Mouse (Mus musculus): ENCODE results near the gene Ppara. TPM values are rescaled to one million over a fixed set of nuclear protein-coding genes. Genes with fewer than 3 reads are reported as not detected.

The Ppara gene
- 2.2 and 3.1 TPM in 2 replicates for polyA plus RNA-seq (2014; fragmentation: Nextera tagmentation; extraction: Ambion mirVana)

- Histone ChIP-seq H3K4me2 (replicated peaks; ENCODE audit: low read depth, low read length) (peak within 1 kb of the TSS; percentile 92), H3K4me3 (ENCODE audit: low read depth, low read length) (peak within 1 kb of the TSS; percentile 79), H3K9ac (replicated peaks; ENCODE audit: low read depth, low read length) (peak within 1 kb of the TSS; percentile 32), H3K27me3 (ENCODE audit: control insufficient read depth, insufficient read depth, low read length) (peaks cover 24% of the 10 kb centered on the region; the same call in 1 of the 2 replicates), H3K36me3 (ENCODE audit: control insufficient read depth, insufficient read depth, low read length) (no peaks in the 10 kb centered on the region), H3K27ac (ENCODE audit: low read length) (no peak within 1 kb of the TSS), H3K9me3 (ENCODE audit: control insufficient read depth, low read depth, low read length) (no peaks in the 10 kb centered on the region), H3K4me1 (ENCODE audit: control insufficient read depth, insufficient read depth, low read length) (0 out of 2 replicates have a peak, but pooled peaks cover 3% of the 10 kb centered on the region)
- peak; percentile 49; the same call in 1 of the 2 replicates for ATAC-seq (ENCODE audit: insufficient number of reproducible peaks, insufficient read depth, low FRiP score, low read depth)
- WGBS: 2% methylated on average over 28 of the region's 28 CpGs
These were observed at the start of gene Ppara for GRCm38 (mm10) chr15:85734571-85735033. Gene Ppara, plus strand, starts transcription at chr15:85734983.

GRCm38 (mm10) chr15:85686641-85687395 is 48.0 kb upstream of the Ppara start:
- Histone ChIP-seq H3K9me3 (ENCODE audit: control insufficient read depth, low read depth, low read length) (no peaks in the 10 kb centered on the region), H3K36me3 (ENCODE audit: control insufficient read depth, insufficient read depth, low read length) (peaks cover 17% of the 10 kb centered on the region; the same call in 1 of the 2 replicates), H3K27ac (ENCODE audit: low read length) (peak overlapping the region; percentile 84), H3K4me1 (ENCODE audit: control insufficient read depth, insufficient read depth, low read length) (peaks cover 25% of the 10 kb centered on the region), H3K9ac (replicated peaks; ENCODE audit: low read depth, low read length) (no peak overlapping the region), H3K4me3 (ENCODE audit: low read depth, low read length) (no peak overlapping the region), H3K4me2 (replicated peaks; ENCODE audit: low read depth, low read length) (no peak overlapping the region), H3K27me3 (ENCODE audit: control insufficient read depth, insufficient read depth, low read length) (no peaks in the 10 kb centered on the region)
- ATAC-seq (ENCODE audit: insufficient number of reproducible peaks, insufficient read depth, low FRiP score, low read depth): peak; percentile 85; the same call in 1 of the 2 replicates
- 60% methylated on average over 10 of the region's 11 CpGs for WGBS

GRCm38 (mm10) chr15:85687630-85688410 is 47.0 kb upstream of the Ppara start:
- Histone ChIP-seq H3K9me3 (ENCODE audit: control insufficient read depth, low read depth, low read length) (no peaks in the 10 kb centered on the region), H3K36me3 (ENCODE audit: control insufficient read depth, insufficient read depth, low read length) (peaks cover 17% of the 10 kb centered on the region; the same call in 1 of the 2 replicates), H3K4me2 (replicated peaks; ENCODE audit: low read depth, low read length) (no peak overlapping the region), H3K4me3 (ENCODE audit: low read depth, low read length) (no peak overlapping the region), H3K4me1 (ENCODE audit: control insufficient read depth, insufficient read depth, low read length) (peaks cover 25% of the 10 kb centered on the region), H3K9ac (replicated peaks; ENCODE audit: low read depth, low read length) (no peak overlapping the region), H3K27ac (ENCODE audit: low read length) (peak overlapping the region; percentile 84), H3K27me3 (ENCODE audit: control insufficient read depth, insufficient read depth, low read length) (no peaks in the 10 kb centered on the region)
- ATAC-seq (ENCODE audit: insufficient number of reproducible peaks, insufficient read depth, low FRiP score, low read depth): no peak
- 65% methylated on average over 15 of the region's 15 CpGs for WGBS

GRCm38 (mm10) chr15:85688734-85689133 is 46.0 kb upstream of the Ppara start:
- H3K36me3 ChIP-seq (ENCODE audit: control insufficient read depth, insufficient read depth, low read length): peaks cover 17% of the 10 kb centered on the region; the same call in 1 of the 2 replicates
- H3K27ac ChIP-seq (ENCODE audit: low read length): no peak overlapping the region
- peaks cover 22% of the 10 kb centered on the region for H3K4me1 ChIP-seq (ENCODE audit: control insufficient read depth, insufficient read depth, low read length)

GRCm38 (mm10) chr15:85689523-85689922 is 45.3 kb upstream of the Ppara start:
- no peak overlapping the region for H3K9ac ChIP-seq (replicated peaks; ENCODE audit: low read depth, low read length)
- H3K27me3 ChIP-seq (ENCODE audit: control insufficient read depth, insufficient read depth, low read length): no peaks in the 10 kb centered on the region
- H3K9me3 ChIP-seq (ENCODE audit: control insufficient read depth, low read depth, low read length): no peaks in the 10 kb centered on the region
- H3K27ac ChIP-seq (ENCODE audit: low read length): no peak overlapping the region
- no peak for ATAC-seq (ENCODE audit: insufficient number of reproducible peaks, insufficient read depth, low FRiP score, low read depth)
- 91% methylated on average over 6 of the region's 6 CpGs for WGBS
- H3K4me3 ChIP-seq (ENCODE audit: low read depth, low read length): no peak overlapping the region
- H3K4me2 ChIP-seq (replicated peaks; ENCODE audit: low read depth, low read length): no peak overlapping the region
- peaks cover 18% of the 10 kb centered on the region; the same call in 1 of the 2 replicates for H3K36me3 ChIP-seq (ENCODE audit: control insufficient read depth, insufficient read depth, low read length)
- H3K4me1 ChIP-seq (ENCODE audit: control insufficient read depth, insufficient read depth, low read length): peaks cover 22% of the 10 kb centered on the region

More at GRCm38 (mm10) chr15:85688734-85689133, 46.0 kb upstream of the Ppara start:
- WGBS: 78% methylated on average over 6 of the region's 6 CpGs
- ATAC-seq (ENCODE audit: insufficient number of reproducible peaks, insufficient read depth, low FRiP score, low read depth): no peak
- no peaks in the 10 kb centered on the region for H3K27me3 ChIP-seq (ENCODE audit: control insufficient read depth, insufficient read depth, low read length)
- H3K9me3 ChIP-seq (ENCODE audit: control insufficient read depth, low read depth, low read length): no peaks in the 10 kb centered on the region
- no peak overlapping the region for H3K9ac ChIP-seq (replicated peaks; ENCODE audit: low read depth, low read length)
- H3K4me3 ChIP-seq (ENCODE audit: low read depth, low read length): no peak overlapping the region
- H3K4me2 ChIP-seq (replicated peaks; ENCODE audit: low read depth, low read length): no peak overlapping the region

GRCm38 (mm10) chr15:85690058-85690457 is 44.7 kb upstream of the Ppara start:
- 89% methylated on average over 6 of the region's 6 CpGs for WGBS
- Histone ChIP-seq H3K27me3 (ENCODE audit: control insufficient read depth, insufficient read depth, low read length) (no peaks in the 10 kb centered on the region), H3K36me3 (ENCODE audit: control insufficient read depth, insufficient read depth, low read length) (peaks cover 18% of the 10 kb centered on the region; the same call in 1 of the 2 replicates), H3K4me1 (ENCODE audit: control insufficient read depth, insufficient read depth, low read length) (peaks cover 20% of the 10 kb centered on the region), H3K4me3 (ENCODE audit: low read depth, low read length) (no peak overlapping the region), H3K4me2 (replicated peaks; ENCODE audit: low read depth, low read length) (no peak overlapping the region), H3K27ac (ENCODE audit: low read length) (no peak overlapping the region), H3K9ac (replicated peaks; ENCODE audit: low read depth, low read length) (no peak overlapping the region), H3K9me3 (ENCODE audit: control insufficient read depth, low read depth, low read length) (no peaks in the 10 kb centered on the region)
- no peak for ATAC-seq (ENCODE audit: insufficient number of reproducible peaks, insufficient read depth, low FRiP score, low read depth)

- 93% methylated on average over 5 of the region's 5 CpGs for WGBS
- H3K9ac ChIP-seq (replicated peaks; ENCODE audit: low read depth, low read length): no peak overlapping the region
- no peak overlapping the region for H3K4me2 ChIP-seq (replicated peaks; ENCODE audit: low read depth, low read length)
- H3K9me3 ChIP-seq (ENCODE audit: control insufficient read depth, low read depth, low read length): no peaks in the 10 kb centered on the region
- H3K27ac ChIP-seq (ENCODE audit: low read length): no peak overlapping the region
- peaks cover 20% of the 10 kb centered on the region for H3K4me1 ChIP-seq (ENCODE audit: control insufficient read depth, insufficient read depth, low read length)
- ATAC-seq (ENCODE audit: insufficient number of reproducible peaks, insufficient read depth, low FRiP score, low read depth): no peak
- H3K4me3 ChIP-seq (ENCODE audit: low read depth, low read length): no peak overlapping the region
- H3K36me3 ChIP-seq (ENCODE audit: control insufficient read depth, insufficient read depth, low read length): peaks cover 26% of the 10 kb centered on the region
- H3K27me3 ChIP-seq (ENCODE audit: control insufficient read depth, insufficient read depth, low read length): no peaks in the 10 kb centered on the region
These were observed 43.9 kb upstream of the Ppara start for GRCm38 (mm10) chr15:85690875-85691274.

GRCm38 (mm10) chr15:85693115-85693514 is 41.7 kb upstream of the Ppara start:
- Histone ChIP-seq H3K27ac (ENCODE audit: low read length) (no peak overlapping the region), H3K9me3 (ENCODE audit: control insufficient read depth, low read depth, low read length) (no peaks in the 10 kb centered on the region), H3K4me2 (replicated peaks; ENCODE audit: low read depth, low read length) (no peak overlapping the region), H3K4me1 (ENCODE audit: control insufficient read depth, insufficient read depth, low read length) (no peaks in the 10 kb centered on the region), H3K36me3 (ENCODE audit: control insufficient read depth, insufficient read depth, low read length) (peaks cover 37% of the 10 kb centered on the region), H3K27me3 (ENCODE audit: control insufficient read depth, insufficient read depth, low read length) (no peaks in the 10 kb centered on the region), H3K9ac (replicated peaks; ENCODE audit: low read depth, low read length) (no peak overlapping the region), H3K4me3 (ENCODE audit: low read depth, low read length) (no peak overlapping the region)
- WGBS: 89% methylated on average over 3 of the region's 3 CpGs
- ATAC-seq (ENCODE audit: insufficient number of reproducible peaks, insufficient read depth, low FRiP score, low read depth): no peak
